Mouse (Mus musculus) ES-E14 (cell line): ENCODE results near the gene Sp9. TPM values are rescaled to one million over a fixed set of nuclear protein-coding genes. Genes with fewer than 3 reads are reported as not detected.

Source experiments
- DNase-seq: peaks from one replicate; pipeline ENCODE4 v3.0.0-alpha.2; 2013; ENCODE audit warnings: low read depth, low spot score
- H3K27ac ChIP-seq: 2 replicates; pipeline ENCODE4 v1.5.1; 2012; ENCODE audit warnings: low read depth, mild to moderate bottlenecking, low read length, moderate library complexity, mixed read lengths; ENCODE audit not compliant: poor library complexity, insufficient read depth, severe bottlenecking
- H3K36me3 ChIP-seq: 2 replicates; pipeline ENCODE4 v1.6.1; 2012; ENCODE audit warnings: mild to moderate bottlenecking, low read length, moderate library complexity, mixed read lengths; ENCODE audit not compliant: control insufficient read depth, poor library complexity, insufficient read depth, severe bottlenecking
- H3K4me1 ChIP-seq, 2 experiments: fragments of 150-350 bp in 1 of 2; sonication (generic) in 1 of 2; 2 replicates each; pipeline ENCODE4 v1.6.1; 2012; ENCODE audit warnings: low read length in 2 of 2, mild to moderate bottlenecking in 1 of 2, mixed read lengths in 1 of 2; ENCODE audit not compliant: control insufficient read depth in 2 of 2, insufficient read depth in 2 of 2, poor library complexity in 1 of 2
- H3K4me3 ChIP-seq, 2 experiments: fragments of 150-350 bp in 1 of 2; sonication (generic) in 1 of 2; 2 replicates each; pipeline ENCODE4 v1.5.1; 2012; ENCODE audit warnings: low read length in 2 of 2, low read depth in 1 of 2, mild to moderate bottlenecking in 1 of 2, mixed read lengths in 1 of 2; ENCODE audit not compliant: insufficient read depth in 1 of 2, poor library complexity in 1 of 2, severe bottlenecking in 1 of 2
- H3K9ac ChIP-seq: 2 replicates; pipeline ENCODE4 v1.6.1; 2012; ENCODE audit warnings: low read depth, mild to moderate bottlenecking, low read length, mixed read lengths; ENCODE audit not compliant: poor library complexity, insufficient read depth, severe bottlenecking
- H3K9me3 ChIP-seq: fragments of 150-350 bp; sonication (generic); 2 replicates; pipeline ENCODE4 v1.6.1; 2012; ENCODE audit warnings: low read depth, mild to moderate bottlenecking, low read length; ENCODE audit not compliant: control insufficient read depth, insufficient read depth
- CHD2 ChIP-seq: IDR thresholded peaks from 2 replicates; pipeline ENCODE4 v1.6.1; 2014; ENCODE audit warnings: mild to moderate bottlenecking, low read depth, low read length, inconsistent platforms
- HCFC1 ChIP-seq: IDR thresholded peaks from 2 replicates; pipeline ENCODE4 v1.6.1; 2012; ENCODE audit warnings: low read length, inconsistent platforms, borderline replicate concordance; ENCODE audit not compliant: insufficient read depth
- MAFK ChIP-seq: IDR thresholded peaks from 2 replicates; pipeline ENCODE4 v1.6.1; 2014; ENCODE audit warnings: mild to moderate bottlenecking, low read depth, low read length, inconsistent platforms; ENCODE audit not compliant: insufficient read depth
- ZC3H11A ChIP-seq: IDR thresholded peaks from 2 replicates; pipeline ENCODE4 v1.6.1; 2012; ENCODE audit warnings: low read depth, mild to moderate bottlenecking, inconsistent platforms, low read length, borderline replicate concordance
- ZNF384 ChIP-seq: IDR thresholded peaks from 2 replicates; pipeline ENCODE4 v1.6.1; 2012; ENCODE audit warnings: low read depth, low read length, inconsistent platforms
- in situ Hi-C, 2 experiments: fragments of 600-800 bp; cut with MboI; formaldehyde crosslinking; loops; one replicate each; pipeline ENCODE4 v1.15.1; 2025; ENCODE audit warnings: low sequenced_read_pairs in 2 of 2, inconsistent platforms in 1 of 2; ENCODE audit not compliant: unreplicated experiment in 2 of 2
- total RNA-seq: library from RNA; depleted of rRNA; stranded (reverse); fragments of 300-350 nt; gene quantifications from 2 replicates; pipeline ENCODE4 v1.2.3, GENCODE M21; 2012

Gene Sp9
- total RNA-seq, 1 experiment = 0.80 TPM

GRCm38 (mm10) chr2:73298841-73299240 is 27.1 kb downstream of the Sp9 start:
- no peaks in the 10 kb centered on the region for H3K9me3 ChIP-seq
- TF ChIP-seq ZNF384 (no peak), CHD2 (no peak), MAFK (no peak), HCFC1 (no peak), ZC3H11A (no peak)
- no peak for DNase-seq
- H3K27ac ChIP-seq = no peak overlapping the region
- no peak overlapping the region for H3K4me3 ChIP-seq
- H3K9ac ChIP-seq = no peak overlapping the region
- in situ Hi-C loops = loop anchor here in 1 of 2 experiments (25.0 kb wide), 1 partner anchor 1062 kb away; no protein-coding TSS in a partner anchor
- H3K36me3 ChIP-seq = peaks cover 7% of the 10 kb centered on the region
- 0 out of 4 replicates have a peak, but pooled peaks cover 0 to 2% of the 10 kb centered on the region in 2 experiments for H3K4me1 ChIP-seq

GRCm38 (mm10) chr2:73301979-73302378 is 30.3 kb downstream of the Sp9 start:
- no peak for DNase-seq
- TF ChIP-seq ZC3H11A (no peak), ZNF384 (no peak)
- in situ Hi-C loops = no loop called here
- H3K4me3 ChIP-seq = no peak overlapping the region
- no peaks in the 10 kb centered on the region for H3K4me1 ChIP-seq
- H3K9ac ChIP-seq = no peak overlapping the region
- H3K36me3 ChIP-seq = peaks cover 6% of the 10 kb centered on the region
- H3K27ac ChIP-seq = no peak overlapping the region
- no peaks in the 10 kb centered on the region for H3K9me3 ChIP-seq

- H3K27ac ChIP-seq = no peak overlapping the region
- no peak overlapping the region for H3K4me3 ChIP-seq
- H3K36me3 ChIP-seq = peaks cover 6% of the 10 kb centered on the region
- H3K4me1 ChIP-seq = no peaks in the 10 kb centered on the region
- no peak for DNase-seq
- TF ChIP-seq HCFC1 = no peak
- no peak for TF ChIP-seq ZNF384
- TF ChIP-seq MAFK = no peak
- TF ChIP-seq CHD2 = no peak
- TF ChIP-seq ZC3H11A = no peak
- in situ Hi-C loops = no loop called here
- H3K9me3 ChIP-seq = no peaks in the 10 kb centered on the region
- H3K9ac ChIP-seq = no peak overlapping the region
Measured at GRCm38 (mm10) chr2:73302722-73303121, 31.0 kb downstream of the Sp9 start.

- Histone ChIP-seq H3K4me1 (no peaks in the 10 kb centered on the region), H3K9ac (no peak overlapping the region), H3K36me3 (peaks cover 11% of the 10 kb centered on the region), H3K9me3 (no peaks in the 10 kb centered on the region), H3K4me3 (no peak overlapping the region), H3K27ac (no peak overlapping the region)
- no peak for DNase-seq
- no peak for TF ChIP-seq MAFK
- TF ChIP-seq HCFC1 = no peak
- no peak for TF ChIP-seq ZC3H11A
- TF ChIP-seq CHD2 = no peak
- no peak for TF ChIP-seq ZNF384
- in situ Hi-C loops = no loop called here
Measured at GRCm38 (mm10) chr2:73304506-73304905, 32.8 kb downstream of the Sp9 start.

- H3K9ac ChIP-seq = no peak overlapping the region
- H3K9me3 ChIP-seq = no peaks in the 10 kb centered on the region
- TF ChIP-seq CHD2 = no peak
- no peak for TF ChIP-seq ZC3H11A
- no peak for TF ChIP-seq ZNF384
- no peak for TF ChIP-seq MAFK
- no peak for TF ChIP-seq HCFC1
- in situ Hi-C loops = no loop called here
- no peak overlapping the region for H3K4me3 ChIP-seq
- H3K36me3 ChIP-seq = peaks cover 11% of the 10 kb centered on the region
- H3K4me1 ChIP-seq = no peaks in the 10 kb centered on the region
- no peak for DNase-seq
- no peak overlapping the region for H3K27ac ChIP-seq
Measured at GRCm38 (mm10) chr2:73306006-73306405, 34.3 kb downstream of the Sp9 start.
